Mouse (Mus musculus) midbrain, embryonic 14.5 days (tissue): ENCODE measurements around the gene Olfr615. TPM values are rescaled to one million over a fixed set of nuclear protein-coding genes. Genes with fewer than 3 reads are reported as not detected.
"Not testable (repeated sequence)": the region's sequence is repeated elsewhere in the genome, so short reads cannot be mapped to it uniquely, and the experiment has no call there.

Experiments used
- ATAC-seq: fragments of 200-750 bp; cut with Nextera tagmentation; 2 replicates; pipeline ENCODE4 v1.8.0; 2017; ENCODE audit warnings: moderate number of reproducible peaks, moderate library complexity; ENCODE audit not compliant: low FRiP score, low TSS enrichment
- DNase-seq: peaks from one replicate; pipeline ENCODE4 v3.0.0-alpha.2; 2015
- H3K27ac ChIP-seq: fragments of 300-500 bp; sonication (generic); replicated peaks from 2 replicates; pipeline ENCODE4 v1.5.1; 2014; ENCODE audit warnings: mild to moderate bottlenecking, low read depth, low read length, moderate library complexity
- H3K27me3 ChIP-seq: fragments of 300-500 bp; sonication (generic); 2 replicates; pipeline ENCODE4 v1.6.1; 2014; ENCODE audit warnings: low read length, control low read depth, mixed read lengths; ENCODE audit not compliant: control insufficient read depth, insufficient read depth
- H3K36me3 ChIP-seq: fragments of 300-500 bp; sonication (generic); 2 replicates; pipeline ENCODE4 v1.6.1; 2014; ENCODE audit warnings: low read length, control low read depth; ENCODE audit not compliant: control insufficient read depth, insufficient read depth
- H3K4me1 ChIP-seq: fragments of 300-500 bp; sonication (generic); 2 replicates; pipeline ENCODE4 v1.6.1; 2014; ENCODE audit warnings: mild to moderate bottlenecking, antibody characterized with exemption, low read length, control low read depth; ENCODE audit not compliant: control insufficient read depth, insufficient read depth
- H3K4me2 ChIP-seq: fragments of 300-500 bp; sonication (generic); 2 replicates; pipeline ENCODE4 v1.6.1; 2014; ENCODE audit warnings: mild to moderate bottlenecking, low read length, moderate library complexity
- H3K4me3 ChIP-seq: fragments of 300-500 bp; sonication (generic); replicated peaks from 2 replicates; pipeline ENCODE4 v1.5.1; 2014; ENCODE audit warnings: low read depth, low read length
- H3K9ac ChIP-seq: fragments of 300-500 bp; sonication (generic); replicated peaks from 2 replicates; pipeline ENCODE4 v1.6.1; 2014; ENCODE audit warnings: mild to moderate bottlenecking, low read length, moderate library complexity
- H3K9me3 ChIP-seq: fragments of 300-500 bp; sonication (generic); 2 replicates; pipeline ENCODE4 v1.6.1; 2016; ENCODE audit warnings: low read length, control low read depth, mixed read lengths; ENCODE audit not compliant: control insufficient read depth
- WGBS: fragments of 180-500 bp; shearing (Covaris S2); extraction: QIAGEN DNeasy Blood & Tissue Kit; methylation state at CpG from one replicate; pipeline ENCODE4 v1.1.7; 2014; 5-methylcytosine and 5-hydroxymethylcytosine counted together
- polyA plus RNA-seq: library from polyadenylated mRNA; unstranded; fragments of >200 nt; fragmentation: Nextera tagmentation; extraction: Ambion mirVana; gene quantifications from 2 replicates; pipeline ENCODE4 v1.2.1, GENCODE M21; 2014

Olfr615 gene
- not detected in 2 replicates for polyA plus RNA-seq

- DNase-seq: no peak
- no peak for ATAC-seq
- H3K4me2 ChIP-seq: no peak within 1 kb of the TSS
- H3K9ac ChIP-seq: no peak within 1 kb of the TSS
- H3K36me3 ChIP-seq: no peaks in the 10 kb centered on the region
- 91% methylated on average over 2 of the region's 2 CpGs for WGBS
- H3K4me1 ChIP-seq: no peaks in the 10 kb centered on the region
- H3K27me3 ChIP-seq: no peaks in the 10 kb centered on the region
- no peak within 1 kb of the TSS for H3K4me3 ChIP-seq
- no peak within 1 kb of the TSS for H3K27ac ChIP-seq
- no peaks in the 10 kb centered on the region for H3K9me3 ChIP-seq
These were observed at the start of gene Olfr615 for GRCm38 (mm10) chr7:103555779-103556178. Gene Olfr615 (plus strand): TSS chr7:103556079.

- 89% methylated on average over 2 of the region's 2 CpGs for WGBS
These were observed 43.9 kb upstream of the Olfr615 start, which contains the start of gene Olfr610 for GRCm38 (mm10) chr7:103512022-103512421. Gene Olfr610 (minus strand): TSS chr7:103512122.

GRCm38 (mm10) chr7:103520746-103521145 lies 35.1 kb upstream of the Olfr615 start, which contains the start of gene Olfr611:
Gene Olfr611 (minus strand): TSS chr7:103520846.
- H3K4me2 ChIP-seq, DNase-seq, H3K4me3 ChIP-seq, ATAC-seq, H3K36me3 ChIP-seq, H3K9ac ChIP-seq, H3K9me3 ChIP-seq, H3K27ac ChIP-seq, H3K4me1 ChIP-seq, H3K27me3 ChIP-seq: not testable (repeated sequence)
- WGBS: 71% methylated on average over 1 of the region's 1 CpGs

More at GRCm38 (mm10) chr7:103512022-103512421, 43.9 kb upstream of the Olfr615 start, which contains the start of gene Olfr610:
- H3K9ac ChIP-seq: no peak within 1 kb of the TSS
- no peak for DNase-seq
- H3K4me1 ChIP-seq: no peaks in the 10 kb centered on the region
- no peaks in the 10 kb centered on the region for H3K9me3 ChIP-seq
- no peaks in the 10 kb centered on the region for H3K36me3 ChIP-seq
- H3K4me3 ChIP-seq: no peak within 1 kb of the TSS
- ATAC-seq: no peak
- no peak within 1 kb of the TSS for H3K4me2 ChIP-seq
- H3K27ac ChIP-seq: no peak within 1 kb of the TSS
- no peaks in the 10 kb centered on the region for H3K27me3 ChIP-seq

- not testable (repeated sequence) for H3K4me2 ChIP-seq, H3K4me1 ChIP-seq, H3K9ac ChIP-seq, H3K9me3 ChIP-seq, DNase-seq, H3K36me3 ChIP-seq, ATAC-seq, H3K4me3 ChIP-seq, H3K27ac ChIP-seq, H3K27me3 ChIP-seq
- 87% methylated on average over 2 of the region's 2 CpGs for WGBS
These were observed 13.3 kb upstream of the Olfr615 start, which contains the start of gene Olfr612 for GRCm38 (mm10) chr7:103542617-103543016. Gene Olfr612 (minus strand): TSS chr7:103542717.

GRCm38 (mm10) chr7:103547774-103548173 lies 8.1 kb upstream of the Olfr615 start, which contains the start of gene Olfr613:
Gene Olfr613 (plus strand): TSS chr7:103548074.
- no peaks in the 10 kb centered on the region for H3K4me1 ChIP-seq
- ATAC-seq (no peak), DNase-seq (no peak)
- no peaks in the 10 kb centered on the region for H3K27me3 ChIP-seq
- H3K4me2 ChIP-seq: no peak within 1 kb of the TSS
- no peak within 1 kb of the TSS for H3K9ac ChIP-seq
- H3K27ac ChIP-seq: no peak within 1 kb of the TSS
- H3K9me3 ChIP-seq: no peaks in the 10 kb centered on the region
- WGBS: 82% methylated on average over 2 of the region's 2 CpGs
- no peaks in the 10 kb centered on the region for H3K36me3 ChIP-seq
- no peak within 1 kb of the TSS for H3K4me3 ChIP-seq

- no peak within 1 kb of the TSS for H3K9ac ChIP-seq
- 83% methylated on average over 3 of the region's 3 CpGs for WGBS
- no peak within 1 kb of the TSS for H3K4me2 ChIP-seq
- no peaks in the 10 kb centered on the region for H3K9me3 ChIP-seq
- H3K27me3 ChIP-seq: no peaks in the 10 kb centered on the region
- H3K4me1 ChIP-seq: no peaks in the 10 kb centered on the region
- no peak within 1 kb of the TSS for H3K27ac ChIP-seq
- H3K4me3 ChIP-seq: no peak within 1 kb of the TSS
- DNase-seq (no peak), ATAC-seq (no peak)
- H3K36me3 ChIP-seq: no peaks in the 10 kb centered on the region
These were observed 13.2 kb downstream of the Olfr615 start, which contains the start of gene Olfr616 for GRCm38 (mm10) chr7:103569043-103569442. Gene Olfr616 (minus strand): TSS chr7:103569143.

- H3K9me3 ChIP-seq: no peaks in the 10 kb centered on the region
- H3K36me3 ChIP-seq: no peaks in the 10 kb centered on the region
- DNase-seq (no peak), ATAC-seq (no peak)
- H3K4me2 ChIP-seq: no peak within 1 kb of the TSS
- H3K4me1 ChIP-seq: no peaks in the 10 kb centered on the region
- no peak within 1 kb of the TSS for H3K9ac ChIP-seq
- H3K27ac ChIP-seq: no peak within 1 kb of the TSS
- 88% methylated on average over 1 of the region's 1 CpGs for WGBS
- no peak within 1 kb of the TSS for H3K4me3 ChIP-seq
- no peaks in the 10 kb centered on the region for H3K27me3 ChIP-seq
These were observed 16.9 kb downstream of the Olfr615 start, which contains the start of gene Olfr617 for GRCm38 (mm10) chr7:103572761-103573160. Gene Olfr617 (plus strand): TSS chr7:103573061.

GRCm38 (mm10) chr7:103589803-103590202 lies 33.9 kb downstream of the Olfr615 start, which contains the start of gene Olfr618:
Gene Olfr618 (plus strand): TSS chr7:103590103.
- Histone ChIP-seq H3K27ac (no peak within 1 kb of the TSS), H3K4me3 (no peak within 1 kb of the TSS), H3K27me3 (no peaks in the 10 kb centered on the region), H3K4me2 (no peak within 1 kb of the TSS), H3K4me1 (no peaks in the 10 kb centered on the region), H3K36me3 (no peaks in the 10 kb centered on the region), H3K9ac (no peak within 1 kb of the TSS), H3K9me3 (no peaks in the 10 kb centered on the region)
- 57% methylated on average over 2 of the region's 2 CpGs for WGBS
- DNase-seq: no peak
- ATAC-seq: no peak

GRCm38 (mm10) chr7:103600275-103600674 lies 44.4 kb downstream of the Olfr615 start, which contains the start of gene Olfr619:
Gene Olfr619 (plus strand): TSS chr7:103600575.
- ATAC-seq: no peak

More at GRCm38 (mm10) chr7:103600275-103600674, 44.4 kb downstream of the Olfr615 start, which contains the start of gene Olfr619:
- Histone ChIP-seq H3K9ac (no peak within 1 kb of the TSS), H3K9me3 (no peaks in the 10 kb centered on the region), H3K27me3 (no peaks in the 10 kb centered on the region), H3K4me3 (no peak within 1 kb of the TSS), H3K4me1 (no peaks in the 10 kb centered on the region), H3K4me2 (no peak within 1 kb of the TSS), H3K36me3 (no peaks in the 10 kb centered on the region), H3K27ac (no peak within 1 kb of the TSS)
- DNase-seq: no peak
